Comparison of ENCODE assay signal across 8 mouse cellular contexts in genomic region chr11:109619055-109619454, GRCm38 (mm10). TPM values are rescaled to one million over a fixed set of nuclear protein-coding genes. Genes with fewer than 3 reads are reported as not detected.
DNase-seq lines count a peak whose midpoint lies in the region; ATAC-seq and TF ChIP-seq lines count a peak whose summit lies in the region.
"Not testable (repeated sequence)": the region's sequence is repeated elsewhere in the genome, so short reads cannot be mapped to it uniquely, and the experiment has no call there.

No protein-coding gene starts in this region.

- not testable (repeated sequence) for H3K27ac ChIP-seq in bone marrow macrophage, adult 2 months (ENCODE audit: insufficient read depth, low read depth, low read length); embryonic facial prominence, embryonic 10.5 days (replicated peaks); heart, postnatal 0 days (ENCODE audit: low read depth)

- not testable (repeated sequence) for H3K4me3 ChIP-seq in E14TG2a.4 (replicated peaks; ENCODE audit: low read length); bone marrow macrophage, adult 2 months (ENCODE audit: insufficient read depth, low read length); embryonic facial prominence, embryonic 10.5 days; heart, postnatal 0 days (ENCODE audit: low read depth, low read length)

- not testable (repeated sequence) for H3K9ac ChIP-seq in heart, postnatal 0 days (replicated peaks; ENCODE audit: low read depth, low read length)

- H3K36me3 ChIP-seq in E14TG2a.4 (ENCODE audit: insufficient read depth, low read length); embryonic facial prominence, embryonic 10.5 days (replicated peaks); heart, postnatal 0 days (replicated peaks; ENCODE audit: control insufficient read depth, insufficient read depth, low read length): not testable (repeated sequence)

- DNase-seq in embryonic facial prominence, embryonic 10.5 days (ENCODE audit: low spot score) = peak; percentile 50
- peak; percentile 55 for DNase-seq in heart, postnatal 0 days (ENCODE audit: low spot score)
- peak; percentile 68 for DNase-seq in layer of hippocampus, adult 11-12 months (ENCODE audit: low spot score)
- DNase-seq in lung, adult 18-20 months = peak; percentile 49 to 63
- peak; percentile 50 for DNase-seq in retina, adult 2 months (ENCODE audit: low read depth, low spot score)
- DNase-seq in thymus, postnatal 25 days = peak; percentile 54

- not testable (repeated sequence) for H3K4me2 ChIP-seq in heart, postnatal 0 days (ENCODE audit: low read depth, low read length)

- WGBS in embryonic facial prominence, embryonic 10.5 days = 35% methylated on average over 8 of the region's 8 CpGs
- WGBS in heart, postnatal 0 days = 30% methylated on average over 8 of the region's 8 CpGs

- peaks cover 11% of the 10 kb centered on the region for H3K4me1 ChIP-seq in E14TG2a.4 (replicated peaks; ENCODE audit: low read depth, low read length)
- peaks cover 15% of the 10 kb centered on the region for H3K4me1 ChIP-seq in bone marrow macrophage, adult 2 months (ENCODE audit: control insufficient read depth, insufficient read depth, low read length)
- peaks cover 27% of the 10 kb centered on the region for H3K4me1 ChIP-seq in embryonic facial prominence, embryonic 10.5 days
- peaks cover 28% of the 10 kb centered on the region for H3K4me1 ChIP-seq in heart, postnatal 0 days (ENCODE audit: control insufficient read depth, insufficient read depth)

- not testable (repeated sequence) for TF ChIP-seq EP300 in heart, postnatal 0 days (IDR thresholded peaks at IDR 0.05; ENCODE audit: low read depth)

- TF ChIP-seq CTCF in E14TG2a.4 (conservative IDR thresholded peaks at IDR 0.05; ENCODE audit: low read length) = peak; percentile 49
- peak; percentile 27; the same call in 1 of the 2 replicates for TF ChIP-seq CTCF in bone marrow macrophage, adult 2 months (IDR thresholded peaks at IDR 0.05; ENCODE audit: low read depth, low read length)
- TF ChIP-seq CTCF in heart, postnatal 0 days (IDR thresholded peaks at IDR 0.05; ENCODE audit: low read depth) = peak; percentile 67

- ATAC-seq in heart, postnatal 0 days (ENCODE audit: insufficient read depth, low read depth) = not testable (repeated sequence)

- not testable (repeated sequence) for TF ChIP-seq POLR2A in bone marrow macrophage, adult 2 months (IDR thresholded peaks at IDR 0.05; ENCODE audit: borderline replicate concordance, low read depth, low read length)

- H3K9me3 ChIP-seq in E14TG2a.4 (ENCODE audit: low read length); embryonic facial prominence, embryonic 10.5 days; heart, postnatal 0 days (replicated peaks; ENCODE audit: control insufficient read depth, low read length): not testable (repeated sequence)

- not testable (repeated sequence) for H3K27me3 ChIP-seq in E14TG2a.4 (ENCODE audit: insufficient read depth, low read length); embryonic facial prominence, embryonic 10.5 days (replicated peaks; ENCODE audit: low read depth, poor library complexity, severe bottlenecking); heart, postnatal 0 days (ENCODE audit: control insufficient read depth, insufficient read depth, low read length)

RNA-seq across cellular contexts. Expression of gene Wipi1, which starts 7.3 kb away (rescaled TPM):
- 17.2 and 21.3 TPM in 2 replicates for polyA plus RNA-seq in bone marrow macrophage, adult 2 months (2012; ENCODE audit: insufficient read depth, insufficient read length, missing spikeins)
- 20.7 and 25.3 TPM in 2 replicates for polyA plus RNA-seq in embryonic facial prominence, embryonic 10.5 days (2016; fragmentation: Nextera tagmentation; extraction: Ambion mirVana)
- 40.8 and 53.2 TPM in 2 replicates for total RNA-seq in heart, postnatal 0 days (2014; rRNA removed; ENCODE audit: low replicate concordance)
- 65.4 and 67.1 TPM in 2 replicates for polyA plus RNA-seq in heart, postnatal 0 days (2015; fragmentation: Nextera tagmentation; extraction: Ambion mirVana)

RNA-seq across cellular contexts. Expression of gene Prkar1a, which starts 30.1 kb away (rescaled TPM):
- polyA plus RNA-seq in bone marrow macrophage, adult 2 months (2012; ENCODE audit: insufficient read depth, insufficient read length, missing spikeins) = 164 and 173 TPM in 2 replicates
- 328 and 349 TPM in 2 replicates for polyA plus RNA-seq in embryonic facial prominence, embryonic 10.5 days (2016; fragmentation: Nextera tagmentation; extraction: Ambion mirVana)
- total RNA-seq in heart, postnatal 0 days (2014; rRNA removed; ENCODE audit: low replicate concordance) = 163 and 237 TPM in 2 replicates
- polyA plus RNA-seq in heart, postnatal 0 days (2015; fragmentation: Nextera tagmentation; extraction: Ambion mirVana) = 483 and 530 TPM in 2 replicates
